Mouse (Mus musculus): ENCODE measurements around the gene Mpped2. TPM values are rescaled to one million over a fixed set of nuclear protein-coding genes. Genes with fewer than 3 reads are reported as not detected.

Mpped2 gene
- polyA plus RNA-seq, 1 experiment, result 0.73 TPM

DNA sequence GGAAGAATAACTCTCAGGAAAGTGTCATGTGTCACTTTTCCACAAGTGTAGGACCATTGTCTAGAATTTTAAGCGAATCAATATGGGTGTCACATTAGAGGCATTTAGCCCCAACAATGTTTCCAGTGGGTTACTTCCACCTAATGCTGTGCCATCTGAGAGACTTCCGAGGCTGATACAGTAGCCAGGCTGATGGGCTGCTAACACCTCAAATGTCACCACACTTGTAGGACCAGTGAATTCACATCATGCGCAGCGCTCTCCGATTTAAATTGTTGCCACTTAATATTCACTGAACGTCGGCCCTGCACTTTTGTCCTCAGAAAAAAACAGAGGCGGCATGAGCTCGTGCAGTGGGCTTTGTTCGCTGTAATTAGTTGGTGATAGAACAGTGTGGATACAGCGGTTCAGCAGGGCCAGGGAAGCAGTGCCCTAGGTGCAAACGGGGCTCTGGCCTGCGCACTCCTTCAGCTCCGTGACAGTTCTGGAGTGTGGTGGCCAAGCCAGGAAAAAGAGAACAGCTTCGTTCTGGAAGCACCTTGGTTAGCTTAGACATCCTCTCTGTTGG lies 42.8 kb downstream of the Mpped2 start:
- WGBS, result 88% methylated on average over 15 of the region's 15 CpGs
- DNase-seq (ENCODE audit: low read depth, low spot score), result no peak

GRCm38 (mm10) chr2:106738951-106739350 lies 45.9 kb downstream of the Mpped2 start:
- DNase-seq (ENCODE audit: low read depth, low spot score), result no peak
- WGBS, result 74% methylated on average over 5 of the region's 5 CpGs

DNA sequence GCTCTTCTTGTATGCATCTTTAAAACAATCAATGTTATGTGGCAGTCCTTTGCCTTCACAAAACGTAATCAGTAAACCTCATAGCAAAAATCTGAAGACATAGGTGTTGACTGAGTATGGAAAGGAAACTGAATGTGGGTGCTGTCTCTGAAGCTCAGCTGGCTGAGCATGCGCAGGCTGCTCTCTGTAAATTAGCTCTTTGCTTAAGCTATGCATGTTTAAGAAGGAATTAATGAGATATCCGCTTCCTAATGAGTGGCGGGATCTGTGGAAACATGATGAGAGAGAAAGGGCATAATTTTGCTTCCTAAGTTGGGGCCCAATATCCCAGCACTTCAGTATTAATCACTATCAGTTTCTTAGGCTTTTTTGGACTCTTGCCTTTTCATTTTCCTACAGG lies 51.0 kb downstream of the Mpped2 start:
- no peak for DNase-seq (ENCODE audit: low read depth, low spot score)
- WGBS, result 91% methylated on average over 4 of the region's 4 CpGs

DNA sequence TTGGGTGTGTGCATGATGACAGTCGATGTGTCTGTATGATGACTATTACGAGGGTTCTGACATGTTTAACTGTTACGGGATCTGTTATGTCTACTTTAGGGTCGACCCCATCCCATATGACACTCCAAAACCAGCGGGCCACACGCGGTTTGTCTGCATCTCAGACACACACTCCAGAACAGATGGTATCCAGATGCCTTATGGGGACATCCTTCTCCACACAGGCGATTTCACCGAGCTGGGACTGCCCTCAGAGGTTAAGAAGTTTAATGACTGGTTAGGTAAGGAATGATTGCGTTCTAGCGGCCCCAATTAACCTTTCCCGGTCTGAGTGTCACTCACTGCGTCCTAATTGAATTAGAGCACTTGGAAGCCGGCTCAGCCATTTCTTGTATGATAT lies 51.5 kb downstream of the Mpped2 start:
- DNase-seq (ENCODE audit: low read depth, low spot score), result no peak
- 70% methylated on average over 14 of the region's 14 CpGs for WGBS

DNA sequence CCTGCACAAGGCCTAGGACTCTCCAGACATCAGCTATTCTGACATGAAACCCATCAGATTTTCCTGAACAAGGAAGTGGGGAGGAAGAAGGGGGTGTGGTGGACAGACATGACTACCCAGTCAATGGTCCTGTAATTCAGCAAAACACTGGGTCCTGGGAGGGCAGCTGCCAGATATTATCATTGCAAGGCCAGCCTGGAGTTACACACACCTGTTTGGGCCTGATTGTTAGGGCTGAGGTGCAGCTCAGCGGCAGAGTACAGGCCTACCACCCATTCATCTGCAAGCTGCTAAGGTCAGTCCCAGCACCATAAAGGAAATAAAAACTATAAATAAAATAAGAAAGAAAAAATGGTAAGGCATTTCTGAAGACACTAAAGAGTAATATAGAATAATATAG lies 52.3 kb downstream of the Mpped2 start:
- DNase-seq (ENCODE audit: low read depth, low spot score), result no peak
- 98% methylated on average over 1 of the region's 1 CpGs for WGBS

DNA sequence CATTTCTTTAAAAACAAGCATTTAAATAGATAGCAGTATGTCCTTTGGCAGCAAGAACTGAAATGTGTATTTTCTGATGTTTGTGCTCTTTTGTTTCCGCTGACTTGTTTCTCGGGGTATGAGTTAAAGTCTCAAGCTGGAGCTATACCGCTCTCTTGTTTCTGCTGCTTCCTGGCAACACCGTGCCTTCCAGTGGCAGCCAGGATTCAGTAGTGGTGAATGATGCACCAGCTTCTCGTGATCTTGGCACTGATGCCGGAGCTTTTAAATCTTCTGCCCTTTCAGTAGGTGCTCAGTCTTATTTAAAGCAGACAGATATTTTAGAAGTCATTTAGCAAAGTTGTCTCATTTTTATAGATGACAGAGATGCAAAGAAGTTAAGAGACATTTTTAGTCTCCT lies 53.1 kb downstream of the Mpped2 start:
- DNase-seq (ENCODE audit: low read depth, low spot score), result no peak
- WGBS, result 83% methylated on average over 6 of the region's 6 CpGs

GRCm38 (mm10) chr2:106746905-106747304 lies 53.8 kb downstream of the Mpped2 start:
- DNase-seq (ENCODE audit: low read depth, low spot score), result no peak
- WGBS, result 60% methylated on average over 4 of the region's 4 CpGs

- no peak for DNase-seq (ENCODE audit: low read depth, low spot score)
- 66% methylated on average over 4 of the region's 4 CpGs for WGBS
These were observed 54.3 kb downstream of the Mpped2 start for GRCm38 (mm10) chr2:106747342-106747741.

DNA sequence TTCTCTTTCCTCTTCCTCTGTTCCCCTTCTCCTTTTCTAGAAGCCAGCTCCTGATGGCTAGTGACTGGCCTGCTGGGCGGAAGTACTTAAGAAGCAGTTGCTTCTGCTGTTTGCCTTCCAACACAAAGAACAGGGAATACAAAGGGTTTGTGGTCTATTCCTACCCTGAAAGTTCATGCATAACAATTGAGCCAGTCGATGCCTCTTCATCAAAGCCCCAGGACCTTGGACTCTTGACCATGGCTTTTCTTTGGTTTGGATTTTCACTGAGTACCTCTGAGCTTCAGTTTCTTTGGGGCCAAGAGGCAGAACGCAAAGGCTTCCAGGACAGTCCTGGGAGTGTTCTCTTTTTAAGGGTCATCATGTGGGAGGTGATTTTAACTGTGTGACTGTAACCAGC lies 57.8 kb downstream of the Mpped2 start:
- no peak for DNase-seq (ENCODE audit: low read depth, low spot score)
- 77% methylated on average over 3 of the region's 3 CpGs for WGBS

- WGBS, result 51% methylated on average over 5 of the region's 5 CpGs
- no peak for DNase-seq (ENCODE audit: low read depth, low spot score)
These were observed 60.6 kb downstream of the Mpped2 start for GRCm38 (mm10) chr2:106753703-106754102.

DNA sequence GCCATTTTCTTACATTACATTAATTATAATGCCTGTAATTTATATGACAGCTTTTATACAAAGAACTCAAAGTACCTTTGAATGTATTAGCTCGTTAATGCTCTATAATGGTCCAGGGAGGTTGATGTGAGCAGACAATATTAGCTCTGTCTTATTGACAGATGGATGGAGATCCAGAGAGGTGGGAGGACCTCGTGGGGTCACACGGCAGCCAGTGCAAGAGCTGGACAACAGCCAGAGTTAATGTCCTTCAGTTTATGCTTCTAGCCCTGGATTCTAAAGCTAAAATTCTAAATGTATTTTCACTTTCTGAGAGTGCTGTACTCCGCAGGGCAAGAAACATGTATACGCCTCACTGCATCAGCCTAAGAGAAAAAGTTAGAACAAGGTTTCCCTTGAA lies 61.6 kb downstream of the Mpped2 start:
- no peak for DNase-seq (ENCODE audit: low read depth, low spot score)
- WGBS, result 79% methylated on average over 5 of the region's 5 CpGs

- DNase-seq (ENCODE audit: low read depth, low spot score), result no peak
- 56% methylated on average over 13 of the region's 13 CpGs for WGBS
These were observed 63.5 kb downstream of the Mpped2 start for GRCm38 (mm10) chr2:106756354-106757103.

GRCm38 (mm10) chr2:106762920-106763319 lies 69.9 kb downstream of the Mpped2 start:
- no peak for DNase-seq (ENCODE audit: low read depth, low spot score)
- 45% methylated on average over 8 of the region's 8 CpGs for WGBS

GRCm38 (mm10) chr2:106769236-106769635 lies 76.2 kb downstream of the Mpped2 start:
- 87% methylated on average over 12 of the region's 12 CpGs for WGBS
- no peak for DNase-seq (ENCODE audit: low read depth, low spot score)

DNA sequence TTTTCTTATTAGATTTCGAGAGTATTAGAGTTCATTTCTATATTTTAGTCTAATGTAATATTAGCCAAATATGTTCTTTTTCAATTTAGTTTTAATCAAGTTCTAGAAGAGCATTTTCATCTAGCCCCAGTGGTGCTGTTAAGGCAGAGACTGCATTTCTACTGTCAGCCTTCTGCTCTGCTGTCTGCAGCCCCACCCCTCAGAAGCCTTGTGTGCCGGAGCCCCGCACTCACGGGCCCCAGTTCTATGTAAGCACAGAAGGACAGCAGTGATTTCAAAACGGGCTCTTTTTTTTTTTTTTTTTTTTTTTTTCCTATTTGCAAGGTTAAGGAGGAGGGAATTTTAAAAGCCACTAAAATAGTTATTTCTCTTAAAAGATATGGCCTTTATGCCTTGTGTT lies 79.6 kb downstream of the Mpped2 start:
- no peak for DNase-seq (ENCODE audit: low read depth, low spot score)
- WGBS, result 45% methylated on average over 5 of the region's 5 CpGs

GRCm38 (mm10) chr2:106774251-106775196 lies 81.5 kb downstream of the Mpped2 start:
- WGBS, result 66% methylated on average over 10 of the region's 10 CpGs
- no peak for DNase-seq (ENCODE audit: low read depth, low spot score)

- no peak for DNase-seq (ENCODE audit: low read depth, low spot score)
These were observed 82.9 kb downstream of the Mpped2 start for GRCm38 (mm10) chr2:106775994-106776393.

GRCm38 (mm10) chr2:106778861-106779516 lies 85.9 kb downstream of the Mpped2 start:
- no peak for DNase-seq (ENCODE audit: low read depth, low spot score)
- WGBS, result 65% methylated on average over 7 of the region's 7 CpGs

More at GRCm38 (mm10) chr2:106775994-106776393, 82.9 kb downstream of the Mpped2 start:
- WGBS, result 82% methylated on average over 2 of the region's 2 CpGs

GRCm38 (mm10) chr2:106781181-106782179 lies 88.4 kb downstream of the Mpped2 start:
- no peak for DNase-seq (ENCODE audit: low read depth, low spot score)
- WGBS, result 81% methylated on average over 26 of the region's 26 CpGs

Data from large intestine, adult 2 months (tissue).